ENCODE assay signal across 23 mouse cellular contexts in genomic region chr3:85212751-85213350, GRCm38 (mm10).
DNase-seq lines count a peak whose midpoint lies in the region; ATAC-seq and TF ChIP-seq lines count a peak whose summit lies in the region.
"Had no signal": no experiment of that assay in that cellular context is flagged by ENCODE, and none has a peak within 500 bp of the region (broad histone marks: within the 10 kb centered on the region; RNA-seq: fewer than 3 reads in every experiment).

No protein-coding gene starts in this region.

- no peak for TF ChIP-seq POLR2A in limb, embryonic 14.5 days (IDR thresholded peaks at IDR 0.05; ENCODE audit: borderline replicate concordance, extremely low read depth, insufficient read depth, insufficient read length)

- ATAC-seq in embryonic facial prominence, embryonic 14.5 days (ENCODE audit: low read depth): no peak
- ATAC-seq in limb, embryonic 14.5 days (ENCODE audit: low FRiP score, low read depth): no peak
- ATAC-seq: inflammation-experienced regulatory T-cells, adult 6 months had no signal

- no peaks in the 10 kb centered on the region for H3K36me3 ChIP-seq in embryonic facial prominence, embryonic 14.5 days (ENCODE audit: control insufficient read depth, insufficient read depth, low read length)
- no peaks in the 10 kb centered on the region for H3K36me3 ChIP-seq in embryonic facial prominence, embryonic 10.5 days (replicated peaks)
- no peaks in the 10 kb centered on the region for H3K36me3 ChIP-seq in limb, embryonic 14.5 days (ENCODE audit: control insufficient read depth, insufficient read depth, low read length)
- no peaks in the 10 kb centered on the region for H3K36me3 ChIP-seq in limb, embryonic 10.5 days
- no peaks in the 10 kb centered on the region for H3K36me3 ChIP-seq in heart, embryonic 10.5 days
- H3K36me3 ChIP-seq: embryonic facial prominence, embryonic 15.5 days; hindbrain, embryonic 12.5 days; limb, embryonic 12.5 days; liver, embryonic 13.5 days; lung, embryonic 15.5 days; neural tube, embryonic 13.5 days had no signal

- H3K27ac ChIP-seq in embryonic facial prominence, embryonic 14.5 days (replicated peaks; ENCODE audit: low read depth, low read length): no peak overlapping the region
- H3K27ac ChIP-seq in embryonic facial prominence, embryonic 10.5 days (replicated peaks): no peak overlapping the region
- no peak overlapping the region for H3K27ac ChIP-seq in limb, embryonic 14.5 days (replicated peaks; ENCODE audit: low read depth, low read length)
- no peak overlapping the region for H3K27ac ChIP-seq in limb, embryonic 10.5 days
- H3K27ac ChIP-seq in heart, embryonic 10.5 days: peak overlapping the region; percentile 9; the same call in 1 of the 2 replicates
- H3K27ac ChIP-seq: embryonic facial prominence, embryonic 15.5 days; gastrocnemius, adult 2 months; hindbrain, embryonic 12.5 days; limb, embryonic 12.5 days; liver, embryonic 13.5 days; lung, embryonic 15.5 days; macrophage; neural tube, embryonic 13.5 days; stomach, postnatal 0 days had no signal

- H3K27me3 ChIP-seq in embryonic facial prominence, embryonic 14.5 days (replicated peaks; ENCODE audit: control insufficient read depth, insufficient read depth, low read length): no peaks in the 10 kb centered on the region
- H3K27me3 ChIP-seq in embryonic facial prominence, embryonic 10.5 days (replicated peaks; ENCODE audit: low read depth, poor library complexity, severe bottlenecking): no peaks in the 10 kb centered on the region
- H3K27me3 ChIP-seq in limb, embryonic 14.5 days (ENCODE audit: control insufficient read depth, insufficient read depth, low read length): no peaks in the 10 kb centered on the region
- no peaks in the 10 kb centered on the region for H3K27me3 ChIP-seq in limb, embryonic 10.5 days (ENCODE audit: low read depth, poor library complexity, severe bottlenecking)
- 0 out of 2 replicates have a peak, but pooled peaks cover 6% of the 10 kb centered on the region for H3K27me3 ChIP-seq in heart, embryonic 10.5 days (ENCODE audit: insufficient read depth, poor library complexity, severe bottlenecking)
- H3K27me3 ChIP-seq: embryonic facial prominence, embryonic 15.5 days; hindbrain, embryonic 12.5 days; limb, embryonic 12.5 days; liver, embryonic 13.5 days; lung, embryonic 15.5 days; neural tube, embryonic 13.5 days had no signal

- peak; percentile 40 for DNase-seq in embryonic facial prominence, embryonic 14.5 days (ENCODE audit: low spot score)
- DNase-seq in embryonic facial prominence, embryonic 10.5 days (ENCODE audit: low spot score): no peak
- peak; percentile 22 for DNase-seq in limb, embryonic 14.5 days (ENCODE audit: low spot score)
- no peak for DNase-seq in limb, embryonic 10.5 days (ENCODE audit: low spot score)
- no peak for DNase-seq in heart, embryonic 10.5 days (ENCODE audit: low spot score)
- peak; percentile 32 for DNase-seq in heart, postnatal 4 days
- DNase-seq in embryo, embryonic 9.5 days (ENCODE audit: extremely low spot score): no peak
- DNase-seq: B cell, adult 2 months; cerebellum, adult 8-10 months; gastrocnemius, adult 2 months; kidney, adult 2 months; kidney, postnatal 25 days; liver, embryonic 13.5 days; right cerebral cortex, adult 18-20 months had no signal

- no peaks in the 10 kb centered on the region for H3K4me1 ChIP-seq in embryonic facial prominence, embryonic 14.5 days (ENCODE audit: control insufficient read depth, insufficient read depth, low read length)
- no peaks in the 10 kb centered on the region for H3K4me1 ChIP-seq in embryonic facial prominence, embryonic 10.5 days
- peaks cover 8% of the 10 kb centered on the region; the same call in 1 of the 2 replicates for H3K4me1 ChIP-seq in limb, embryonic 14.5 days (ENCODE audit: control insufficient read depth, insufficient read depth, low read length)
- no peaks in the 10 kb centered on the region for H3K4me1 ChIP-seq in limb, embryonic 10.5 days
- H3K4me1 ChIP-seq in heart, embryonic 10.5 days: peaks cover 27% of the 10 kb centered on the region
- H3K4me1 ChIP-seq: embryonic facial prominence, embryonic 15.5 days; hindbrain, embryonic 12.5 days; limb, embryonic 12.5 days; liver, embryonic 13.5 days; lung, embryonic 15.5 days; neural tube, embryonic 13.5 days had no signal

- no peak overlapping the region for H3K9ac ChIP-seq in embryonic facial prominence, embryonic 14.5 days (ENCODE audit: low read depth, low read length)
- H3K9ac ChIP-seq in limb, embryonic 14.5 days (ENCODE audit: low read depth, low read length, severe bottlenecking): no peak overlapping the region
- H3K9ac ChIP-seq: embryonic facial prominence, embryonic 15.5 days; hindbrain, embryonic 12.5 days; limb, embryonic 12.5 days; liver, embryonic 13.5 days; lung, embryonic 15.5 days; neural tube, embryonic 13.5 days had no signal

- no peak overlapping the region for H3K4me2 ChIP-seq in embryonic facial prominence, embryonic 14.5 days (ENCODE audit: low read depth, low read length)
- no peak overlapping the region for H3K4me2 ChIP-seq in limb, embryonic 14.5 days (replicated peaks; ENCODE audit: low read depth, low read length, severe bottlenecking)
- H3K4me2 ChIP-seq: embryonic facial prominence, embryonic 15.5 days; hindbrain, embryonic 12.5 days; limb, embryonic 12.5 days; liver, embryonic 13.5 days; lung, embryonic 15.5 days; midbrain, embryonic 11.5 days; neural tube, embryonic 13.5 days had no signal

- H3K4me3 ChIP-seq in embryonic facial prominence, embryonic 14.5 days (ENCODE audit: low read depth, low read length): no peak overlapping the region
- H3K4me3 ChIP-seq in embryonic facial prominence, embryonic 10.5 days: no peak overlapping the region
- H3K4me3 ChIP-seq in limb, embryonic 14.5 days (replicated peaks; ENCODE audit: low read length): no peak overlapping the region
- H3K4me3 ChIP-seq in limb, embryonic 10.5 days: no peak overlapping the region
- H3K4me3 ChIP-seq in heart, embryonic 10.5 days: no peak overlapping the region
- H3K4me3 ChIP-seq: embryonic facial prominence, embryonic 15.5 days; gastrocnemius, adult 2 months; hindbrain, embryonic 12.5 days; limb, embryonic 12.5 days; liver, embryonic 13.5 days; lung, embryonic 15.5 days; neural tube, embryonic 13.5 days had no signal

- WGBS in embryonic facial prominence, embryonic 14.5 days: 68% methylated on average over 9 of the region's 9 CpGs
- 82% methylated on average over 9 of the region's 9 CpGs for WGBS in embryonic facial prominence, embryonic 10.5 days
- WGBS in limb, embryonic 14.5 days: 61% methylated on average over 9 of the region's 9 CpGs
- 76% methylated on average over 9 of the region's 9 CpGs for WGBS in limb, embryonic 10.5 days
- WGBS in heart, embryonic 10.5 days: 60% methylated on average over 9 of the region's 9 CpGs

- no peaks in the 10 kb centered on the region for H3K9me3 ChIP-seq in embryonic facial prominence, embryonic 14.5 days (ENCODE audit: control insufficient read depth, low read length)
- no peaks in the 10 kb centered on the region for H3K9me3 ChIP-seq in embryonic facial prominence, embryonic 10.5 days
- H3K9me3 ChIP-seq in limb, embryonic 14.5 days (ENCODE audit: control insufficient read depth, low read length): no peaks in the 10 kb centered on the region
- no peaks in the 10 kb centered on the region for H3K9me3 ChIP-seq in limb, embryonic 10.5 days (replicated peaks)
- H3K9me3 ChIP-seq in heart, embryonic 10.5 days: no peaks in the 10 kb centered on the region
- H3K9me3 ChIP-seq: embryonic facial prominence, embryonic 15.5 days; hindbrain, embryonic 12.5 days; limb, embryonic 12.5 days; liver, embryonic 13.5 days; lung, embryonic 15.5 days; neural tube, embryonic 13.5 days had no signal

Comparison
In these comparisons a context has a peak if more than half of its experiments do, and no peak if none do; other contexts are left out.
1. DNase-seq: peak in embryonic facial prominence, embryonic 14.5 days (single experiment), limb, embryonic 14.5 days (single experiment) and heart, postnatal 4 days (single experiment); none in embryonic facial prominence, embryonic 10.5 days (single experiment), limb, embryonic 10.5 days (single experiment), heart, embryonic 10.5 days (single experiment) and embryo, embryonic 9.5 days (single experiment).